Comparison of ENCODE assay signal across 20 mouse cellular contexts in genomic region chr14:58321234-58321633, GRCm38 (mm10).
DNase-seq lines count a peak whose midpoint lies in the region; ATAC-seq and TF ChIP-seq lines count a peak whose summit lies in the region.
"Had no signal": no experiment of that assay in that cellular context is flagged by ENCODE, and none has a peak within 500 bp of the region (broad histone marks: within the 10 kb centered on the region; RNA-seq: fewer than 3 reads in every experiment).

No protein-coding gene starts in this region.

- H3K27ac ChIP-seq in forebrain, postnatal 0 days (ENCODE audit: low read depth, low read length): no peak overlapping the region
- H3K27ac ChIP-seq: embryonic facial prominence, embryonic 13.5 days; forebrain, embryonic 12.5 days; left cerebral cortex, adult 2 months; limb, embryonic 13.5 days; lung, embryonic 15.5 days; midbrain, embryonic 13.5 days had no signal

- no peaks in the 10 kb centered on the region for H3K4me1 ChIP-seq in forebrain, postnatal 0 days (ENCODE audit: insufficient read depth)
- H3K4me1 ChIP-seq: midbrain, embryonic 13.5 days had no signal

- WGBS in forebrain, postnatal 0 days: 85% methylated on average over 5 of the region's 5 CpGs

- H3K4me3 ChIP-seq in forebrain, postnatal 0 days (ENCODE audit: low read depth, low read length): no peak overlapping the region
- H3K4me3 ChIP-seq: embryonic facial prominence, embryonic 13.5 days; forebrain, embryonic 12.5 days; left cerebral cortex, adult 2 months; limb, embryonic 13.5 days; lung, embryonic 15.5 days; midbrain, embryonic 13.5 days had no signal

- DNase-seq in gastrocnemius, postnatal 25 days: peak; percentile 11
- DNase-seq in gastrocnemius, postnatal 4 days (ENCODE audit: low spot score in 2 of 2): no peak
- DNase-seq in kidney, postnatal 14 days: peak; percentile 9
- DNase-seq in kidney, adult 18-20 months: no peak
- peak; percentile 76 for DNase-seq in A20 (ENCODE audit: low read depth, low spot score)
- no peak for DNase-seq in forebrain, postnatal 0 days
- no peak for DNase-seq in cerebellum, adult 9-11 months
- DNase-seq: adrenal gland, adult 8-10 months; kidney, postnatal 4 days; right cerebral cortex, postnatal 4 days; thymus, postnatal 4 days had no signal

- H3K36me3 ChIP-seq in forebrain, postnatal 0 days (ENCODE audit: insufficient read depth): no peaks in the 10 kb centered on the region
- H3K36me3 ChIP-seq: embryonic facial prominence, embryonic 13.5 days; forebrain, embryonic 12.5 days; G1E; limb, embryonic 13.5 days; lung, embryonic 15.5 days; midbrain, embryonic 13.5 days had no signal

- no peak overlapping the region for H3K4me2 ChIP-seq in forebrain, postnatal 0 days (ENCODE audit: low read depth)
- H3K4me2 ChIP-seq: embryonic facial prominence, embryonic 13.5 days; forebrain, embryonic 12.5 days; limb, embryonic 13.5 days; lung, embryonic 15.5 days; midbrain, embryonic 13.5 days had no signal

- H3K9ac ChIP-seq in forebrain, postnatal 0 days: no peak overlapping the region
- H3K9ac ChIP-seq: embryonic facial prominence, embryonic 13.5 days; forebrain, embryonic 12.5 days; limb, embryonic 13.5 days; lung, embryonic 15.5 days; midbrain, embryonic 13.5 days had no signal

- TF ChIP-seq CTCF in forebrain, postnatal 0 days (IDR thresholded peaks at IDR 0.05; ENCODE audit: low read depth): no peak

- ATAC-seq in granulocyte monocyte progenitor cell, adult 5-6 weeks (replicated peaks; ENCODE audit: poor library complexity, severe bottlenecking): peak; percentile 81
- ATAC-seq in forebrain, postnatal 0 days: no peak
- ATAC-seq: hindbrain, embryonic 16.5 days; midbrain, embryonic 13.5 days had no signal

- H3K9me3 ChIP-seq in forebrain, postnatal 0 days (ENCODE audit: low read length): no peaks in the 10 kb centered on the region
- H3K9me3 ChIP-seq: embryonic facial prominence, embryonic 13.5 days; forebrain, embryonic 12.5 days; limb, embryonic 13.5 days; lung, embryonic 15.5 days; midbrain, embryonic 13.5 days had no signal

- H3K27me3 ChIP-seq in forebrain, postnatal 0 days (ENCODE audit: insufficient read depth, low read length): no peaks in the 10 kb centered on the region
- H3K27me3 ChIP-seq: embryonic facial prominence, embryonic 13.5 days; forebrain, embryonic 12.5 days; limb, embryonic 13.5 days; lung, embryonic 15.5 days; midbrain, embryonic 13.5 days had no signal

Comparison
In these comparisons a context has a peak if more than half of its experiments do, and no peak if none do; other contexts are left out.
1. DNase-seq: peak in gastrocnemius, postnatal 25 days (single experiment), kidney, postnatal 14 days (single experiment) and A20 (single experiment); none in gastrocnemius, postnatal 4 days (0 of 2), kidney, adult 18-20 months (single experiment), forebrain, postnatal 0 days (single experiment) and cerebellum, adult 9-11 months (single experiment).